Mouse (Mus musculus) erythroblast, embryonic 14.5 days (primary cell): ENCODE results near the gene Vwa3b. TPM values are rescaled to one million over a fixed set of nuclear protein-coding genes. Genes with fewer than 3 reads are reported as not detected.

Source experiments
- H3K27me3 ChIP-seq: 2 replicates; pipeline ENCODE4 v1.6.1; 2012; ENCODE audit warnings: inconsistent platforms; ENCODE audit not compliant: control insufficient read depth
- H3K36me3 ChIP-seq: 2 replicates; pipeline ENCODE4 v1.6.1; 2012; ENCODE audit warnings: mild to moderate bottlenecking, inconsistent platforms; ENCODE audit not compliant: control insufficient read depth
- H3K4me1 ChIP-seq: 2 replicates; pipeline ENCODE4 v1.6.1; 2012; ENCODE audit warnings: inconsistent platforms; ENCODE audit not compliant: control insufficient read depth
- H3K4me3 ChIP-seq: replicated peaks from 2 replicates; pipeline ENCODE3; 2012; ENCODE audit warnings: moderate library complexity, mild to moderate bottlenecking, inconsistent platforms
- H3K9me3 ChIP-seq: 2 replicates; pipeline ENCODE4 v1.6.1; 2012; ENCODE audit warnings: low read length, inconsistent platforms, mixed read lengths; ENCODE audit not compliant: control insufficient read depth
- GATA1 ChIP-seq: IDR thresholded peaks from 2 replicates; pipeline ENCODE4 v1.6.1; 2012; ENCODE audit warnings: low read length, inconsistent platforms, mixed read lengths
- TAL1 ChIP-seq: IDR thresholded peaks from 3 replicates; pipeline ENCODE4 v1.6.1; 2012; ENCODE audit warnings: low read length, inconsistent platforms, mixed read lengths
- polyA plus RNA-seq: library from polyadenylated mRNA; stranded (reverse); fragments of >175 nt; gene quantifications from 2 replicates; pipeline ENCODE4 v1.2.3, GENCODE M21; 2012

Gene Vwa3b
- polyA plus RNA-seq, 1 experiment, result not detected

DNA sequence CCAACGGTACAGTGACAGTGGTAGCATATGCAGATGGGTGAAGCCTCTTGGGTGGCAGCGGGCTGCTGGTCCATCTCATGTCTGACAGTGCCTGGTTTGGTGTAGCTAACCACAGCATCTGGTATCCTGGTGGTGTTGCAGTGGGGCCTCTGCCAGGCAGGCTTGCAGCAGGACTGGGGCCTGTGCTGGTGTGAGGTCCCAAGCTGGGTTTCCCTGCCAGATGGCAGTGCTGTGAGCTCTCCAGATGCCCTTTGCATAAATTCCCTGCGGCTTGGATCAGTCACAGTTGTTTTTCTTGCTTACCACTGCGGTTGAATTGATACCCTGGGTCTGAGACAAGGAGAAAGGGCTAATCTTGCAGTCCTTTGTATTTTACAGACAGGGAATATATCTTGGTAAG, 95.9 kb downstream of the Vwa3b start:
- H3K4me1 ChIP-seq, result no peaks in the 10 kb centered on the region
- no peak overlapping the region for H3K4me3 ChIP-seq
- no peaks in the 10 kb centered on the region for H3K27me3 ChIP-seq
- H3K9me3 ChIP-seq, result no peaks in the 10 kb centered on the region
- TF ChIP-seq TAL1 (no peak), GATA1 (no peak)
- no peaks in the 10 kb centered on the region for H3K36me3 ChIP-seq

GRCm38 (mm10) chr1:37122798-37123197, 96.4 kb downstream of the Vwa3b start:
- H3K27me3 ChIP-seq, result no peaks in the 10 kb centered on the region
- TF ChIP-seq GATA1 (no peak), TAL1 (no peak)
- no peak overlapping the region for H3K4me3 ChIP-seq
- H3K9me3 ChIP-seq, result no peaks in the 10 kb centered on the region
- no peaks in the 10 kb centered on the region for H3K4me1 ChIP-seq
- no peaks in the 10 kb centered on the region for H3K36me3 ChIP-seq

GRCm38 (mm10) chr1:37124696-37125349, 98.4 kb downstream of the Vwa3b start:
- no peaks in the 10 kb centered on the region for H3K27me3 ChIP-seq
- no peaks in the 10 kb centered on the region for H3K9me3 ChIP-seq
- no peaks in the 10 kb centered on the region for H3K36me3 ChIP-seq
- TF ChIP-seq GATA1 (no peak), TAL1 (no peak)
- H3K4me3 ChIP-seq, result no peak overlapping the region
- no peaks in the 10 kb centered on the region for H3K4me1 ChIP-seq

GRCm38 (mm10) chr1:37130012-37130570, 103.7 kb downstream of the Vwa3b start:
- H3K4me3 ChIP-seq, result no peak overlapping the region
- H3K4me1 ChIP-seq, result no peaks in the 10 kb centered on the region
- H3K36me3 ChIP-seq, result no peaks in the 10 kb centered on the region
- H3K9me3 ChIP-seq, result no peaks in the 10 kb centered on the region
- no peaks in the 10 kb centered on the region for H3K27me3 ChIP-seq
- TF ChIP-seq TAL1 (no peak), GATA1 (no peak)

GRCm38 (mm10) chr1:37131146-37131545, 104.8 kb downstream of the Vwa3b start:
- no peaks in the 10 kb centered on the region for H3K9me3 ChIP-seq
- no peaks in the 10 kb centered on the region for H3K36me3 ChIP-seq
- H3K27me3 ChIP-seq, result no peaks in the 10 kb centered on the region
- H3K4me1 ChIP-seq, result no peaks in the 10 kb centered on the region
- TF ChIP-seq GATA1 (no peak), TAL1 (no peak)
- H3K4me3 ChIP-seq, result no peak overlapping the region

DNA sequence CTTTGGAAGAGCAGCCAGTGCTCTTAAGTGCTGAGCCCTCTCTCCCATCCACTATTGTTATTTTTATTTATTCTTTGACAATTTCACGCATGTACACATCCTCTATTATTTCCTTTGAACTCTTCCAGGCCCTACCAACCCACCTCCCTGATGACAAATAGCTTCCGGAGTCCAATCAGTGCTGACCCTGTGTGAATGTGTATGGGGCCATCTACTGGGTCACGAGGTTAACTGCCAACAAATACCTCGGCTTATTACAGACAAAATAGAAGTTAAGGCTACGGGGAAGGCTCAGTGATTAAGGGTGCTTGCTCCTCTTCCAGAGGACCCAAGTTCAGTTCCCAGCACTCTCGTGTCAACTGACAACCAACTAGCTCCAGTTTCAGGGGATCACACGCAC, 106.0 kb downstream of the Vwa3b start:
- TF ChIP-seq TAL1, result no peak
- Histone ChIP-seq H3K4me1 (no peaks in the 10 kb centered on the region), H3K36me3 (no peaks in the 10 kb centered on the region), H3K9me3 (no peaks in the 10 kb centered on the region), H3K4me3 (no peak overlapping the region), H3K27me3 (no peaks in the 10 kb centered on the region)

GRCm38 (mm10) chr1:37145966-37146365, 119.6 kb downstream of the Vwa3b start:
- Histone ChIP-seq H3K27me3 (no peaks in the 10 kb centered on the region), H3K36me3 (no peaks in the 10 kb centered on the region), H3K4me3 (no peak overlapping the region), H3K9me3 (peaks cover 6% of the 10 kb centered on the region), H3K4me1 (no peaks in the 10 kb centered on the region)
- TF ChIP-seq TAL1, result no peak
- no peak for TF ChIP-seq GATA1

- Histone ChIP-seq H3K36me3 (no peaks in the 10 kb centered on the region), H3K4me1 (no peaks in the 10 kb centered on the region), H3K9me3 (peaks cover 6% of the 10 kb centered on the region), H3K27me3 (no peaks in the 10 kb centered on the region), H3K4me3 (no peak overlapping the region)
- no peak for TF ChIP-seq TAL1
- TF ChIP-seq GATA1, result no peak
These were observed 123.5 kb downstream of the Vwa3b start for GRCm38 (mm10) chr1:37149866-37150265.

GRCm38 (mm10) chr1:37151896-37152295, 125.5 kb downstream of the Vwa3b start:
- Histone ChIP-seq H3K36me3 (no peaks in the 10 kb centered on the region), H3K4me1 (no peaks in the 10 kb centered on the region), H3K27me3 (no peaks in the 10 kb centered on the region), H3K4me3 (no peak overlapping the region), H3K9me3 (peaks cover 4% of the 10 kb centered on the region)
- TF ChIP-seq TAL1 (no peak), GATA1 (no peak)

DNA sequence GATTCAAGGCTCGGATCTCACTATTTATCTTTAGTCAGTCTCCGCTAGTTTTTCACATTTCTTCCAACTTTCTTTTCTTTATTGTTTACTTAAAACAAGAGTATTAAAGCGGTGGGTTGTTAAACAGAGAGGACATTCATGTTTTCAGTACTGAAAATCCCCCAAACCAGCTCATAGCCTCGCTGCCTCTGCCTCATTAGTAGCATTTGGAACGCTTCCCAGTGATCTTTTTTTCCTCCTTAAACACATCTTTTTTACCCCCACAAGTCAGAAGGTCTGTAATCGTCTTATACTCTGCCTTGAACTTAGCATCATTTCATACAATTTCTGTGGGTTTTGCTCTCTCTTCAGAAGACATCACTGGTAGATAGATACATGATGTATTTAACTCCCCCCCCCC, 139.7 kb downstream of the Vwa3b start:
- peaks cover 9% of the 10 kb centered on the region; the same call in 1 of the 2 replicates for H3K9me3 ChIP-seq
- H3K4me3 ChIP-seq, result no peak overlapping the region
- H3K27me3 ChIP-seq, result no peaks in the 10 kb centered on the region
- TF ChIP-seq GATA1 (no peak), TAL1 (no peak)
- no peaks in the 10 kb centered on the region for H3K36me3 ChIP-seq
- H3K4me1 ChIP-seq, result no peaks in the 10 kb centered on the region
